Mouse (Mus musculus): ENCODE measurements around the gene Vps33b. TPM values are rescaled to one million over a fixed set of nuclear protein-coding genes. Genes with fewer than 3 reads are reported as not detected.

Vps33b gene
- polyA plus RNA-seq, 1 experiment from 2014 or later = 27.3 TPM

DNA sequence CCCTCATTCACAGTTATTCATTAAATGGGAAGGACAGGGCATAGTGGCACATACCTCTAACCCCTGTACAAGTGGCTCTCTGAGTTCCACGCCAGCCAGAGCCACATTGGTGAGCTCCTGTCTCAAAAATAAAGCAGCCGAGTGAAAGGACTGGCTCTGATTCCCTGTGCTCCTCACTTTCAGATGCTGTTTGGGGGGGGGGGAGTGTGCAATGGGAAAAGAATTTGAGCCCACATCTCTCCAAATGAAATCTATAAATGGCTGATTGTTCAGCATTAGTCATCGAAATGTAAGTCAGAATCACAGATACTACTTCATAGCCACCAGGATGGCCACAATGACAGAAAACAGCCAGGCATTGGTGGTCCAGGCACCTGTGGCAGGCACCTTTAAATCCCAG, 27.6 kb downstream of the Vps33b start:
- Histone ChIP-seq H3K27me3 (ENCODE audit: control insufficient read depth, insufficient read depth, low read depth, low read length) (no peaks in the 10 kb centered on the region), H3K4me3 (ENCODE audit: low read depth, low read length) (no peak overlapping the region), H3K4me2 (ENCODE audit: low read length) (no peak overlapping the region), H3K27ac (ENCODE audit: low read length) (no peak overlapping the region), H3K4me1 (ENCODE audit: control insufficient read depth, insufficient read depth, low read length) (peaks cover 8% of the 10 kb centered on the region), H3K9ac (ENCODE audit: low read depth, low read length) (no peak overlapping the region), H3K9me3 (replicated peaks; ENCODE audit: control insufficient read depth, low read length, poor library complexity, severe bottlenecking) (no peaks in the 10 kb centered on the region), H3K36me3 (ENCODE audit: control insufficient read depth, insufficient read depth, low read length) (no peaks in the 10 kb centered on the region)
- no peak for ATAC-seq
- WGBS = 82% methylated on average over 3 of the region's 3 CpGs

DNA sequence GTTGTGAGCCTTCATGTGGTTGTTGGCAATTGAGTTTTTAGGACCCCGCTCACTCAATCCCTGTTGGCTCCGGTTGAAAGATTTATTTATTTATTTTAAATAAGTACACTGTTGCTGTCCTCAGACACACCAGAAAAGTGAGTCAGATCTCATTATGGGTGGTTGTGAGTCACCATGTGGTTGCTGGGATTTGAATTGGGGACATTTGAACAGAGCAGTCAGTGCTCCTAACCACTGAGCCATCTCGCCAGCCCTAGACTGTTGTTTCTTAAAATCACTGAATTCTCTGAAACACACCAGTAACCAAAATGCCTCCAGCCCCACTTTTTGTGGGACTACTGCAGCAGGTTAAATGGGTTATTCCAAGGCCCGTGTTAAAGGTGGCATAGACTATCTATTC, 29.3 kb downstream of the Vps33b start:
- Histone ChIP-seq H3K4me2 (ENCODE audit: low read length) (no peak overlapping the region), H3K9me3 (replicated peaks; ENCODE audit: control insufficient read depth, low read length, poor library complexity, severe bottlenecking) (no peaks in the 10 kb centered on the region), H3K36me3 (ENCODE audit: control insufficient read depth, insufficient read depth, low read length) (no peaks in the 10 kb centered on the region), H3K4me3 (ENCODE audit: low read depth, low read length) (no peak overlapping the region), H3K27me3 (ENCODE audit: control insufficient read depth, insufficient read depth, low read depth, low read length) (no peaks in the 10 kb centered on the region), H3K4me1 (ENCODE audit: control insufficient read depth, insufficient read depth, low read length) (peaks cover 8% of the 10 kb centered on the region), H3K9ac (ENCODE audit: low read depth, low read length) (no peak overlapping the region), H3K27ac (ENCODE audit: low read length) (no peak overlapping the region)
- 92% methylated on average over 4 of the region's 4 CpGs for WGBS
- no peak for ATAC-seq

DNA sequence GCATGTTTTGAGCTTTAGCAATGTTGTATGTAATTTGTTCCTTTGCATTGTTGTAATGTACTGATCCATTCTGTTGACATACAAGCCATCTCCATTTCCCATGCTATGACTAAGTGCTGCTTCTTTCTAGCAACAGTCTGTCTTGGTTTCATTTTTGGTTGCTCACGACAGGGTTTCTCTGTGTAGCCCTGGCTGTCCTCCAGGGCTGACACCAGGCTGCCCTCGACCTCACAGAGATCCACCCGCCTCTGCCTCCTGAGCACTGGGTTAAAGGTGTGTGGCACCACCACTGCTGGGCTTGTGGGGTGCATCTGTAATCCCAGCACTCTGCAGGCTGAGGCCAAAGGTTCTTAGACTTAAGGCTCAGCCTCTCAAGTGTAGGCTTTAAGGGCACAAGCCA, 30.1 kb downstream of the Vps33b start:
- Histone ChIP-seq H3K4me1 (ENCODE audit: control insufficient read depth, insufficient read depth, low read length) (peaks cover 8% of the 10 kb centered on the region), H3K36me3 (ENCODE audit: control insufficient read depth, insufficient read depth, low read length) (0 out of 2 replicates have a peak, but pooled peaks cover 2% of the 10 kb centered on the region), H3K27ac (ENCODE audit: low read length) (no peak overlapping the region), H3K9ac (ENCODE audit: low read depth, low read length) (no peak overlapping the region), H3K9me3 (replicated peaks; ENCODE audit: control insufficient read depth, low read length, poor library complexity, severe bottlenecking) (no peaks in the 10 kb centered on the region), H3K4me3 (ENCODE audit: low read depth, low read length) (no peak overlapping the region), H3K4me2 (ENCODE audit: low read length) (no peak overlapping the region), H3K27me3 (ENCODE audit: control insufficient read depth, insufficient read depth, low read depth, low read length) (no peaks in the 10 kb centered on the region)
- ATAC-seq = no peak
- 92% methylated on average over 3 of the region's 3 CpGs for WGBS

DNA sequence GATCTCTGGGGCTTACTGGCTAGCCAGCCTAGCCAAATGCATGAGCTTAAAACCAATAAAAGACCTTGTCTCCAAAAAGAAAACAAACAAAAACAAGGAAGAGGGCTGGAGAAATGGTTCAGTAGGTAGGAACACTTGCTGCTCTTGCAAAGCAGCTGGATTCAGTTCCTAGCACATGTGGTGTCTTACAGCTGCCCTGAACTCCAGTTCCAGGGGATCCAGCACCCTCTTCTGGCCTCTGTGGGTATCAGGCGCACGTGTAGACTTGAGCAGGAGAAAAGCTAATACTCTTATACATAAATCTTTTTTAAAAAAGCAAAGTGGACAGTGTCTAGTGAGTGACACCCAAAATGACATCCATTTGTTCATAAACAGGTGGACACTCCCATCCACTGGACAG, 32.1 kb downstream of the Vps33b start:
- no peak for ATAC-seq
- 0 out of 2 replicates have a peak, but pooled peaks cover 2% of the 10 kb centered on the region for H3K36me3 ChIP-seq (ENCODE audit: control insufficient read depth, insufficient read depth, low read length)
- no peaks in the 10 kb centered on the region for H3K27me3 ChIP-seq (ENCODE audit: control insufficient read depth, insufficient read depth, low read depth, low read length)
- no peaks in the 10 kb centered on the region for H3K4me1 ChIP-seq (ENCODE audit: control insufficient read depth, insufficient read depth, low read length)
- H3K4me3 ChIP-seq (ENCODE audit: low read depth, low read length) = no peak overlapping the region
- 86% methylated on average over 2 of the region's 2 CpGs for WGBS
- H3K9ac ChIP-seq (ENCODE audit: low read depth, low read length) = no peak overlapping the region
- H3K9me3 ChIP-seq (replicated peaks; ENCODE audit: control insufficient read depth, low read length, poor library complexity, severe bottlenecking) = no peaks in the 10 kb centered on the region
- no peak overlapping the region for H3K27ac ChIP-seq (ENCODE audit: low read length)
- H3K4me2 ChIP-seq (ENCODE audit: low read length) = no peak overlapping the region

DNA sequence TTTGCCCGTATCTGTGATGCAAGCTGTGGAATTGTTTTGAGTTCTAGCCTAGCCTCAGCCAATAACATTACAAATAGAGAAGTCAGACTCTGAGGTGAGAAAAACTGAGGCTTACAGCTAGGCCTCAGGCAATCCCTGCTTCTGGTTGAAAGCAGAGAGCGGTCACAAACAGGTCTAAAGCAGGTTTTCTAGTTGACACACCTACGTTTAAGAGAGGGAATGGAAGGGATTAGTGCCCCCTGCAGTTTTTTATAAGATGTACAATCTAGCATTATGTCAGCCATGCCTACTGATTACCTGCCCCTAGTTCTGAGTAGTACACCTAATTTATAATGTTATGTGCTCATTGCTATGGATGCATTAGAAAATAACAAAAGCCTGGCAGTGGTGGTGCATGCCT, 38.3 kb downstream of the Vps33b start:
- 77% methylated on average over 3 of the region's 3 CpGs for WGBS

DNA sequence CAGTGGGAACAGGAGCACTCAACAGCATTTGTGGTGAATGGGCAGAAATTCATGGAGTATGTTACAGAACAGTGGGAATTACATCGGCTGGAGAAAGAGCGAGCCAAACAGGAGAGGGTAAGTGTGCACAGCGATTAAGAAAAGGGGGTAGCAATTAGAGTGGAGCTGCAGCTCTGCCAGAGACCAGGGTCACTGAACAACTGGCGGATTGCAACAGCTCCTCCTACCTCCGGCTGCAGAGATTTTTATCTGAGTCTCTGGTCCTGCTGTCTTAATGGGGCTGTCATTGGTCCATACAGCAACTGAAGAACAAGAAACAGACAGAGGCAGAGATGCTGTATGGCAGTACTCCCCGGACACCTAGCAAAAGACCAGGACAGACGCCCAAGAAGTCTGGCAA, 41.3 kb downstream of the Vps33b start:
- no peaks in the 10 kb centered on the region for H3K27me3 ChIP-seq (ENCODE audit: control insufficient read depth, insufficient read depth, low read depth, low read length)
- no peak overlapping the region for H3K4me2 ChIP-seq (ENCODE audit: low read length)
- 82% methylated on average over 7 of the region's 7 CpGs for WGBS
- ATAC-seq = no peak
- H3K9me3 ChIP-seq (replicated peaks; ENCODE audit: control insufficient read depth, low read length, poor library complexity, severe bottlenecking) = no peaks in the 10 kb centered on the region
- no peak overlapping the region for H3K9ac ChIP-seq (ENCODE audit: low read depth, low read length)
- H3K4me1 ChIP-seq (ENCODE audit: control insufficient read depth, insufficient read depth, low read length) = no peaks in the 10 kb centered on the region
- H3K36me3 ChIP-seq (ENCODE audit: control insufficient read depth, insufficient read depth, low read length) = 0 out of 2 replicates have a peak, but pooled peaks cover 3% of the 10 kb centered on the region
- H3K4me3 ChIP-seq (ENCODE audit: low read depth, low read length) = no peak overlapping the region
- H3K27ac ChIP-seq (ENCODE audit: low read length) = no peak overlapping the region

More for the DNA sequence above, 38.3 kb downstream of the Vps33b start:
- Histone ChIP-seq H3K4me1 (ENCODE audit: control insufficient read depth, insufficient read depth, low read length) (no peaks in the 10 kb centered on the region), H3K4me3 (ENCODE audit: low read depth, low read length) (no peak overlapping the region), H3K36me3 (ENCODE audit: control insufficient read depth, insufficient read depth, low read length) (0 out of 2 replicates have a peak, but pooled peaks cover 2% of the 10 kb centered on the region), H3K27ac (ENCODE audit: low read length) (no peak overlapping the region), H3K4me2 (ENCODE audit: low read length) (no peak overlapping the region), H3K27me3 (ENCODE audit: control insufficient read depth, insufficient read depth, low read depth, low read length) (no peaks in the 10 kb centered on the region), H3K9ac (ENCODE audit: low read depth, low read length) (no peak overlapping the region), H3K9me3 (replicated peaks; ENCODE audit: control insufficient read depth, low read length, poor library complexity, severe bottlenecking) (no peaks in the 10 kb centered on the region)
- no peak for ATAC-seq

DNA sequence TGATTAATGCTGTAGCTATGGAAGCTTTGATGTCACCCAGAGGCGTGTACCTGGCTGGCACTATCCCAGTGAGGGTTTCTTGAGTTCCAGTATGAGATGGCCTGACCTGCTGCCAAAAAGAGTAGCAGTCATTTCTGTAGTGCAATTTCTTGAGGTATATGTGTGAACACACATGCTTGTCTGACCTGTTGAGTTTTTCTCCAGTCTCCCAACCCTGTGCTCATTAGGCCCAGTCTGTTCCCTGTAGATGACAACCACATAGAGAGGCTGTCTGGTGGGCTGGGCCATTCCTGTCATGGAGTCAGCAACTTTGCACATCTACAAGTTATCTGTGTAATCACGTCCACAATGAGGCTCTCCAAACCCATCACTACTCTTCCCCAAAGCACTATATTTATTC, 46.3 kb downstream of the Vps33b start:
- Histone ChIP-seq H3K27ac (ENCODE audit: low read length) (no peak overlapping the region), H3K4me3 (ENCODE audit: low read depth, low read length) (no peak overlapping the region), H3K4me1 (ENCODE audit: control insufficient read depth, insufficient read depth, low read length) (no peaks in the 10 kb centered on the region), H3K27me3 (ENCODE audit: control insufficient read depth, insufficient read depth, low read depth, low read length) (no peaks in the 10 kb centered on the region), H3K9ac (ENCODE audit: low read depth, low read length) (no peak overlapping the region), H3K4me2 (ENCODE audit: low read length) (no peak overlapping the region), H3K36me3 (ENCODE audit: control insufficient read depth, insufficient read depth, low read length) (0 out of 2 replicates have a peak, but pooled peaks cover 5% of the 10 kb centered on the region), H3K9me3 (replicated peaks; ENCODE audit: control insufficient read depth, low read length, poor library complexity, severe bottlenecking) (no peaks in the 10 kb centered on the region)
- no peak for ATAC-seq
- 81% methylated on average over 2 of the region's 2 CpGs for WGBS

DNA sequence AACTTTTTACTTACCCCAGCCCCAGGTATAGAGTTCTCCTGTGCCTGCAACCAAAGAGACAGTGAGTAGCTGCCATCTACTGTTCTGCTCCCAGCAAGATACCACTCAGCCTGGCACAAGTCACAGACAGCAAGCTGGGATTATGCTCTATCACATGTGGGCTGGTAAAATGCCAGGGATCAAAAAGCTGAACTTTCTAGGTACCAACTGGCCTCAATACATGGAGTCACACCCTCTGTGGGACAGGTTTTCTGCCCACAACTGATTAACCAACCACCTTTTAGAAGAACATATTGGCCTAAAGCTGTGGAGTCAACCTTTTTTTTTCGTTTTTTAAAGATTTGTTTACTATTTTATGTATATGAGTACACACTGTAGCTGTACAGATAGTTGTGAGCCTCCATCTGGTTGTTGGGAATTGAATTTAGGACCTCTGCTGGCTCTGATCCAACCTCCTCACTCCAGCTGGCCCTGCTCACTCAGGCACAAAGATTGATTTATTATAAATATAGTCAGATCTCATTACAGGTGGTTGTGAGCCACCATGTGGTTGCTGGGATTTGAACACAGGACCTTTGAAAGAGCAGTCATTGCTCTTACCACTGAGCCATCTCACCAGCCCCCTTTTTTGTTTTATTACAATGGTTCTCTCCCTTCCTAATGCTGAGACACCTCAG, 48.1 kb downstream of the Vps33b start:
- Histone ChIP-seq H3K4me2 (ENCODE audit: low read length) (no peak overlapping the region), H3K4me1 (ENCODE audit: control insufficient read depth, insufficient read depth, low read length) (peaks cover 4% of the 10 kb centered on the region; the same call in 1 of the 2 replicates), H3K9ac (ENCODE audit: low read depth, low read length) (no peak overlapping the region), H3K4me3 (ENCODE audit: low read depth, low read length) (no peak overlapping the region), H3K27ac (ENCODE audit: low read length) (no peak overlapping the region), H3K9me3 (replicated peaks; ENCODE audit: control insufficient read depth, low read length, poor library complexity, severe bottlenecking) (no peaks in the 10 kb centered on the region), H3K36me3 (ENCODE audit: control insufficient read depth, insufficient read depth, low read length) (0 out of 2 replicates have a peak, but pooled peaks cover 5% of the 10 kb centered on the region), H3K27me3 (ENCODE audit: control insufficient read depth, insufficient read depth, low read depth, low read length) (no peaks in the 10 kb centered on the region)
- no peak for ATAC-seq
- 72% methylated on average over 1 of the region's 1 CpGs for WGBS

DNA sequence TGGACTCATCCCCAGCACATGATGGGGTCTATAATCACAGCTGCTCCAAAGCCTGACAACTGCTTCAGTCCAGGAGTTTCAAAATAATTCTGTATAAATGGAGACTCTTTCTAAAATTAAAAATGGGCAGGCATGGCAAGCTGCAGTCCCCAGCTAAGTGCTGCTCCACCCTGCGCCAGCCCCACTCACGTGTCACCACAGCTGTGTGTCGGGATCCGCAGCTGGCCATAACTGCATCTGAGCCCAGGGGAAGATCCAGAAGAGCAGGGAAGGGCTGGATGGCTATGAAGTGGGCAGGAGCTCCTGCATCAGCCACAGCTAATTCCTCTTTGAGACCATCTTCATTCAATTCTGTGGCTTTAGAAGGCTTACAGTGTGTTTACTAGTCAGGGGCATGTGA, 49.2 kb downstream of the Vps33b start:
- H3K9me3 ChIP-seq (replicated peaks; ENCODE audit: control insufficient read depth, low read length, poor library complexity, severe bottlenecking) = no peaks in the 10 kb centered on the region
- no peak overlapping the region for H3K9ac ChIP-seq (ENCODE audit: low read depth, low read length)
- no peak for ATAC-seq
- WGBS = 90% methylated on average over 4 of the region's 4 CpGs
- no peak overlapping the region for H3K4me3 ChIP-seq (ENCODE audit: low read depth, low read length)
- H3K27me3 ChIP-seq (ENCODE audit: control insufficient read depth, insufficient read depth, low read depth, low read length) = no peaks in the 10 kb centered on the region
- no peak overlapping the region for H3K4me2 ChIP-seq (ENCODE audit: low read length)
- H3K27ac ChIP-seq (ENCODE audit: low read length) = no peak overlapping the region
- H3K36me3 ChIP-seq (ENCODE audit: control insufficient read depth, insufficient read depth, low read length) = 0 out of 2 replicates have a peak, but pooled peaks cover 5% of the 10 kb centered on the region
- H3K4me1 ChIP-seq (ENCODE audit: control insufficient read depth, insufficient read depth, low read length) = peaks cover 13% of the 10 kb centered on the region
